Comparison of ENCODE assay signal across 16 mouse cellular contexts in genomic region chr6:85839982-85840381, GRCm38 (mm10). TPM values are rescaled to one million over a fixed set of nuclear protein-coding genes. Genes with fewer than 3 reads are reported as not detected.
A peak's percentile ranks its signal among the peaks of the same experiment; 100 is the strongest.
DNase-seq lines count a peak whose midpoint lies in the region; ATAC-seq and TF ChIP-seq lines count a peak whose summit lies in the region.
"Had no signal": no experiment of that assay in that cellular context is flagged by ENCODE, and none has a peak within 500 bp of the region (broad histone marks: within the 10 kb centered on the region; RNA-seq: fewer than 3 reads in every experiment).

No protein-coding gene starts in this region.

- peak; percentile 68 for DNase-seq in forebrain, embryonic 14.5 days (ENCODE audit: low spot score)
- peak; percentile 15 for DNase-seq in kidney, postnatal 0 days (ENCODE audit: low spot score)
- no peak for DNase-seq in kidney, postnatal 36 days
- DNase-seq in midbrain, embryonic 14.5 days = peak; percentile 41
- peak; percentile 8 to 49 for DNase-seq in left cerebral cortex, postnatal 14 days (ENCODE audit: low spot score in 2 of 2)
- DNase-seq: lung, embryonic 14.5 days had no signal

- no peak overlapping the region for H3K4me3 ChIP-seq in forebrain, embryonic 14.5 days (ENCODE audit: low read depth, low read length)
- H3K4me3 ChIP-seq in forebrain, embryonic 12.5 days (replicated peaks) = no peak overlapping the region
- H3K4me3 ChIP-seq in kidney, postnatal 0 days (replicated peaks; ENCODE audit: low read depth, low read length) = no peak overlapping the region
- H3K4me3 ChIP-seq in midbrain, embryonic 14.5 days (replicated peaks; ENCODE audit: low read depth, low read length) = no peak overlapping the region
- H3K4me3 ChIP-seq in midbrain, embryonic 13.5 days (replicated peaks) = no peak overlapping the region
- no peak overlapping the region for H3K4me3 ChIP-seq in heart, embryonic 11.5 days (ENCODE audit: low read depth, low read length)
- H3K4me3 ChIP-seq: kidney, embryonic 15.5 days; limb, embryonic 12.5 days; megakaryocyte, embryonic 14.5 days had no signal

- H3K4me1 ChIP-seq in forebrain, embryonic 14.5 days (ENCODE audit: control insufficient read depth, insufficient read depth, low read length) = no peaks in the 10 kb centered on the region
- H3K4me1 ChIP-seq in forebrain, embryonic 12.5 days = peaks cover 12% of the 10 kb centered on the region
- no peaks in the 10 kb centered on the region for H3K4me1 ChIP-seq in kidney, postnatal 0 days (replicated peaks; ENCODE audit: insufficient read depth, low read length)
- H3K4me1 ChIP-seq in midbrain, embryonic 14.5 days (ENCODE audit: control insufficient read depth, insufficient read depth, low read length) = no peaks in the 10 kb centered on the region
- H3K4me1 ChIP-seq in midbrain, embryonic 13.5 days (replicated peaks) = 0 out of 2 replicates have a peak, but pooled peaks cover 3% of the 10 kb centered on the region
- no peaks in the 10 kb centered on the region for H3K4me1 ChIP-seq in heart, embryonic 11.5 days (ENCODE audit: control insufficient read depth, insufficient read depth, low read length)
- H3K4me1 ChIP-seq: limb, embryonic 12.5 days; megakaryocyte, embryonic 14.5 days had no signal

- no peak overlapping the region for H3K4me2 ChIP-seq in forebrain, embryonic 14.5 days (ENCODE audit: low read length)
- H3K4me2 ChIP-seq in forebrain, embryonic 12.5 days = no peak overlapping the region
- H3K4me2 ChIP-seq in kidney, postnatal 0 days (ENCODE audit: low read length) = no peak overlapping the region
- no peak overlapping the region for H3K4me2 ChIP-seq in midbrain, embryonic 14.5 days (ENCODE audit: low read length)
- no peak overlapping the region for H3K4me2 ChIP-seq in midbrain, embryonic 13.5 days (replicated peaks)
- no peak overlapping the region for H3K4me2 ChIP-seq in heart, embryonic 11.5 days
- H3K4me2 ChIP-seq: kidney, embryonic 15.5 days; limb, embryonic 12.5 days; lung, embryonic 14.5 days had no signal

- H3K36me3 ChIP-seq in forebrain, embryonic 14.5 days (ENCODE audit: control insufficient read depth, insufficient read depth, low read length) = no peaks in the 10 kb centered on the region
- no peaks in the 10 kb centered on the region for H3K36me3 ChIP-seq in forebrain, embryonic 12.5 days (replicated peaks)
- no peaks in the 10 kb centered on the region for H3K36me3 ChIP-seq in kidney, postnatal 0 days (ENCODE audit: insufficient read depth, low read length)
- no peaks in the 10 kb centered on the region for H3K36me3 ChIP-seq in midbrain, embryonic 14.5 days (ENCODE audit: control insufficient read depth, insufficient read depth, low read length)
- no peaks in the 10 kb centered on the region for H3K36me3 ChIP-seq in midbrain, embryonic 13.5 days
- H3K36me3 ChIP-seq in heart, embryonic 11.5 days (ENCODE audit: control insufficient read depth, insufficient read depth, low read length) = no peaks in the 10 kb centered on the region
- H3K36me3 ChIP-seq: kidney, embryonic 15.5 days; limb, embryonic 12.5 days had no signal

- H3K27ac ChIP-seq in forebrain, embryonic 14.5 days (ENCODE audit: low read depth, low read length) = no peak overlapping the region
- no peak overlapping the region for H3K27ac ChIP-seq in forebrain, embryonic 12.5 days
- no peak overlapping the region for H3K27ac ChIP-seq in kidney, postnatal 0 days
- H3K27ac ChIP-seq in midbrain, embryonic 14.5 days (replicated peaks; ENCODE audit: low read depth, low read length) = no peak overlapping the region
- no peak overlapping the region for H3K27ac ChIP-seq in midbrain, embryonic 13.5 days
- no peak overlapping the region for H3K27ac ChIP-seq in heart, embryonic 11.5 days (ENCODE audit: low read depth, low read length)
- H3K27ac ChIP-seq: kidney, embryonic 15.5 days; limb, embryonic 12.5 days had no signal

- H3K9me3 ChIP-seq in forebrain, embryonic 14.5 days (replicated peaks; ENCODE audit: control insufficient read depth, low read length) = no peaks in the 10 kb centered on the region
- no peaks in the 10 kb centered on the region for H3K9me3 ChIP-seq in forebrain, embryonic 12.5 days
- no peaks in the 10 kb centered on the region for H3K9me3 ChIP-seq in kidney, postnatal 0 days (replicated peaks; ENCODE audit: low read length)
- no peaks in the 10 kb centered on the region for H3K9me3 ChIP-seq in midbrain, embryonic 14.5 days (ENCODE audit: control insufficient read depth, low read length)
- H3K9me3 ChIP-seq in midbrain, embryonic 13.5 days = no peaks in the 10 kb centered on the region
- no peaks in the 10 kb centered on the region for H3K9me3 ChIP-seq in heart, embryonic 11.5 days (replicated peaks; ENCODE audit: control insufficient read depth, low read length)
- H3K9me3 ChIP-seq: kidney, embryonic 15.5 days; limb, embryonic 12.5 days had no signal

- intact Hi-C loops in left cerebral cortex, postnatal 14 days (cut with DNase I) = loop anchor here (2.0 to 10.0 kb wide), 2 partner anchors 55 to 175 kb away; partner anchors contain the start of gene Figla

- no peak overlapping the region for H3K9ac ChIP-seq in forebrain, embryonic 14.5 days (ENCODE audit: low read length)
- no peak overlapping the region for H3K9ac ChIP-seq in forebrain, embryonic 12.5 days
- H3K9ac ChIP-seq in kidney, postnatal 0 days (ENCODE audit: low read depth, low read length) = no peak overlapping the region
- no peak overlapping the region for H3K9ac ChIP-seq in midbrain, embryonic 14.5 days (replicated peaks; ENCODE audit: low read length)
- no peak overlapping the region for H3K9ac ChIP-seq in midbrain, embryonic 13.5 days (replicated peaks)
- no peak overlapping the region for H3K9ac ChIP-seq in heart, embryonic 11.5 days (ENCODE audit: low read depth, low read length)
- H3K9ac ChIP-seq: kidney, embryonic 15.5 days; limb, embryonic 12.5 days; lung, embryonic 14.5 days had no signal

- 8% methylated on average over 4 of the region's 4 CpGs for WGBS in forebrain, embryonic 14.5 days
- WGBS in forebrain, embryonic 12.5 days = 27% methylated on average over 4 of the region's 4 CpGs
- 41% methylated on average over 4 of the region's 4 CpGs for WGBS in kidney, postnatal 0 days
- WGBS in midbrain, embryonic 14.5 days = 31% methylated on average over 4 of the region's 4 CpGs
- WGBS in midbrain, embryonic 13.5 days = 32% methylated on average over 4 of the region's 4 CpGs
- WGBS in heart, embryonic 11.5 days (ENCODE audit: insufficient replicate concordance) = 61% methylated on average over 4 of the region's 4 CpGs

- no peaks in the 10 kb centered on the region for H3K27me3 ChIP-seq in forebrain, embryonic 14.5 days (replicated peaks; ENCODE audit: control insufficient read depth, insufficient read depth, low read length)
- no peaks in the 10 kb centered on the region for H3K27me3 ChIP-seq in forebrain, embryonic 12.5 days
- H3K27me3 ChIP-seq in kidney, postnatal 0 days (ENCODE audit: insufficient read depth, low read length) = no peaks in the 10 kb centered on the region
- no peaks in the 10 kb centered on the region for H3K27me3 ChIP-seq in midbrain, embryonic 14.5 days (ENCODE audit: control insufficient read depth, insufficient read depth, low read length)
- H3K27me3 ChIP-seq in midbrain, embryonic 13.5 days = no peaks in the 10 kb centered on the region
- no peaks in the 10 kb centered on the region for H3K27me3 ChIP-seq in heart, embryonic 11.5 days (ENCODE audit: control insufficient read depth, insufficient read depth, low read length)
- H3K27me3 ChIP-seq: kidney, embryonic 15.5 days; limb, embryonic 12.5 days; megakaryocyte, embryonic 14.5 days had no signal

- no peak for ATAC-seq in forebrain, embryonic 14.5 days
- no peak for ATAC-seq in forebrain, embryonic 12.5 days (ENCODE audit: low FRiP score)
- ATAC-seq in kidney, postnatal 0 days (replicated peaks; ENCODE audit: low FRiP score, low read depth) = no peak
- ATAC-seq in midbrain, embryonic 14.5 days (ENCODE audit: low FRiP score, low TSS enrichment) = no peak
- no peak for ATAC-seq in midbrain, embryonic 13.5 days
- no peak for ATAC-seq in heart, embryonic 11.5 days (replicated peaks; ENCODE audit: insufficient number of reproducible peaks, low FRiP score, low TSS enrichment)
- ATAC-seq: inflammation-experienced regulatory T-cells, adult 6 months had no signal

- TF ChIP-seq CTCF in kidney, postnatal 0 days (IDR thresholded peaks at IDR 0.05; ENCODE audit: low read depth) = no peak

RNA-seq across cellular contexts. Expression of gene Nat8, which starts 8.1 kb away (rescaled TPM):
- 0.20 TPM in 1 of 2 replicates, not detected in the other for polyA plus RNA-seq in forebrain, embryonic 14.5 days (2014; fragmentation: Nextera tagmentation; extraction: Ambion mirVana)
- polyA plus RNA-seq in forebrain, embryonic 12.5 days (2016; fragmentation: Nextera tagmentation; extraction: Ambion mirVana) = not detected in 2 replicates
- polyA plus RNA-seq in kidney, postnatal 0 days (2015; fragmentation: Nextera tagmentation; extraction: Ambion mirVana) = 18.0 and 26.8 TPM in 2 replicates
- polyA plus RNA-seq in midbrain, embryonic 14.5 days (2014; fragmentation: Nextera tagmentation; extraction: Ambion mirVana) = not detected in 2 replicates
- not detected in 2 replicates for polyA plus RNA-seq in midbrain, embryonic 13.5 days (2015; fragmentation: Nextera tagmentation; extraction: Ambion mirVana)
- total RNA-seq in left cerebral cortex, postnatal 14 days (2021) = 1 to 10 TPM; 1.2 to 2.0 TPM
- not detected in 2 replicates for polyA plus RNA-seq in heart, embryonic 11.5 days (2014; fragmentation: Nextera tagmentation; extraction: Ambion mirVana)
- total RNA-seq: common myeloid progenitor, adult 5-6 weeks; gastrocnemius, postnatal 4 days had no signal
- polyA plus RNA-seq: heart, embryonic 14.5 days; inflammation-experienced regulatory T-cells, adult 6 months; limb, embryonic 12.5 days; lung, embryonic 14.5 days had no signal

RNA-seq across cellular contexts. Expression of gene Nat8f5, which starts 19.2 kb away (rescaled TPM):
- not detected in 2 replicates for polyA plus RNA-seq in forebrain, embryonic 14.5 days (2014; fragmentation: Nextera tagmentation; extraction: Ambion mirVana)
- polyA plus RNA-seq in forebrain, embryonic 12.5 days (2016; fragmentation: Nextera tagmentation; extraction: Ambion mirVana) = not detected in 2 replicates
- polyA plus RNA-seq in kidney, postnatal 0 days (2015; fragmentation: Nextera tagmentation; extraction: Ambion mirVana) = 0.88 and 1.1 TPM in 2 replicates
- polyA plus RNA-seq in midbrain, embryonic 14.5 days (2014; fragmentation: Nextera tagmentation; extraction: Ambion mirVana) = 0.30 TPM in 1 of 2 replicates, not detected in the other
- polyA plus RNA-seq in midbrain, embryonic 13.5 days (2015; fragmentation: Nextera tagmentation; extraction: Ambion mirVana) = 0.22 TPM in 1 of 2 replicates, not detected in the other
- 1 to 10 TPM; 2.2 to 3.1 TPM for total RNA-seq in left cerebral cortex, postnatal 14 days (2021)
- not detected in 2 replicates for polyA plus RNA-seq in heart, embryonic 11.5 days (2014; fragmentation: Nextera tagmentation; extraction: Ambion mirVana)
- total RNA-seq: common myeloid progenitor, adult 5-6 weeks; gastrocnemius, postnatal 4 days had no signal
- polyA plus RNA-seq: heart, embryonic 14.5 days; inflammation-experienced regulatory T-cells, adult 6 months; kidney, embryonic 15.5 days; limb, embryonic 12.5 days; lung, embryonic 14.5 days had no signal

RNA-seq across cellular contexts. Expression of gene Nat8f6, which starts 19.2 kb away (rescaled TPM):
- not detected in 2 replicates for polyA plus RNA-seq in forebrain, embryonic 14.5 days (2014; fragmentation: Nextera tagmentation; extraction: Ambion mirVana)
- polyA plus RNA-seq in forebrain, embryonic 12.5 days (2016; fragmentation: Nextera tagmentation; extraction: Ambion mirVana) = not detected in 2 replicates
- polyA plus RNA-seq in kidney, postnatal 0 days (2015; fragmentation: Nextera tagmentation; extraction: Ambion mirVana) = 0.14 and 0.64 TPM in 2 replicates
- not detected in 2 replicates for polyA plus RNA-seq in midbrain, embryonic 14.5 days (2014; fragmentation: Nextera tagmentation; extraction: Ambion mirVana)
- polyA plus RNA-seq in midbrain, embryonic 13.5 days (2015; fragmentation: Nextera tagmentation; extraction: Ambion mirVana) = not detected in 2 replicates
- 1 to 10 TPM; 1.0 to 1.1 TPM for total RNA-seq in left cerebral cortex, postnatal 14 days (2021)
- not detected in 2 replicates for polyA plus RNA-seq in heart, embryonic 11.5 days (2014; fragmentation: Nextera tagmentation; extraction: Ambion mirVana)
- total RNA-seq: common myeloid progenitor, adult 5-6 weeks; gastrocnemius, postnatal 4 days had no signal
- polyA plus RNA-seq: heart, embryonic 14.5 days; inflammation-experienced regulatory T-cells, adult 6 months; kidney, embryonic 15.5 days; limb, embryonic 12.5 days; lung, embryonic 14.5 days had no signal

RNA-seq across cellular contexts. Expression of gene Nat8f2, which starts 29.0 kb away (rescaled TPM):
- polyA plus RNA-seq in forebrain, embryonic 14.5 days (2014; fragmentation: Nextera tagmentation; extraction: Ambion mirVana) = not detected in 2 replicates
- not detected in 2 replicates for polyA plus RNA-seq in forebrain, embryonic 12.5 days (2016; fragmentation: Nextera tagmentation; extraction: Ambion mirVana)
- polyA plus RNA-seq in kidney, postnatal 0 days (2015; fragmentation: Nextera tagmentation; extraction: Ambion mirVana) = 2.2 and 2.6 TPM in 2 replicates
- not detected in 2 replicates for polyA plus RNA-seq in midbrain, embryonic 14.5 days (2014; fragmentation: Nextera tagmentation; extraction: Ambion mirVana)
- polyA plus RNA-seq in midbrain, embryonic 13.5 days (2015; fragmentation: Nextera tagmentation; extraction: Ambion mirVana) = not detected in 2 replicates
- 1 to 10 TPM in 1 of 2 experiments, under 1 TPM in 1; 0.76 to 1.1 TPM for total RNA-seq in left cerebral cortex, postnatal 14 days (2021)
- not detected in 2 replicates for polyA plus RNA-seq in heart, embryonic 11.5 days (2014; fragmentation: Nextera tagmentation; extraction: Ambion mirVana)
- total RNA-seq: common myeloid progenitor, adult 5-6 weeks had no signal
- polyA plus RNA-seq: heart, embryonic 14.5 days; limb, embryonic 12.5 days; lung, embryonic 14.5 days had no signal

Comparison
In these comparisons a context has a peak if more than half of its experiments do, and no peak if none do; other contexts are left out.
1. DNase-seq: peak in forebrain, embryonic 14.5 days (single experiment), kidney, postnatal 0 days (single experiment), midbrain, embryonic 14.5 days (single experiment) and left cerebral cortex, postnatal 14 days (2 of 2); none in kidney, postnatal 36 days (0 of 2).
2. RNA of gene Nat8, which starts 8.1 kb away (polyA plus RNA-seq): 18.0 to 26.8 TPM in kidney, postnatal 0 days; 0.20 TPM in forebrain, embryonic 14.5 days, not detected in forebrain, embryonic 12.5 days, not detected in heart, embryonic 11.5 days, not detected in midbrain, embryonic 14.5 days and not detected in midbrain, embryonic 13.5 days; every median in the first group is over 10 times any median in the second.